Mouse (Mus musculus) gastrocnemius, adult 8-10 months (tissue): ENCODE results near the gene Aldh1a3. TPM values are rescaled to one million over a fixed set of nuclear protein-coding genes. Genes with fewer than 3 reads are reported as not detected.

ENCODE experiments used
- DNase-seq, 2 experiments: peaks; one replicate each; pipeline ENCODE4 v3.0.0; 2022; ENCODE audit warnings: low spot score in 2 of 2
- total RNA-seq, 4 experiments: library from RNA; stranded (reverse); gene quantifications; 2 replicates each; pipeline ENCODE4 v1.2.4; 2022

Aldh1a3 gene
- total RNA-seq, 4 experiments from 2014 or later, result 0.63 to 1.6 (median 1.1) TPM

GRCm38 (mm10) chr7:66370970-66371369 is 56.3 kb downstream of the Aldh1a3 start:
- DNase-seq, result no peak

DNA sequence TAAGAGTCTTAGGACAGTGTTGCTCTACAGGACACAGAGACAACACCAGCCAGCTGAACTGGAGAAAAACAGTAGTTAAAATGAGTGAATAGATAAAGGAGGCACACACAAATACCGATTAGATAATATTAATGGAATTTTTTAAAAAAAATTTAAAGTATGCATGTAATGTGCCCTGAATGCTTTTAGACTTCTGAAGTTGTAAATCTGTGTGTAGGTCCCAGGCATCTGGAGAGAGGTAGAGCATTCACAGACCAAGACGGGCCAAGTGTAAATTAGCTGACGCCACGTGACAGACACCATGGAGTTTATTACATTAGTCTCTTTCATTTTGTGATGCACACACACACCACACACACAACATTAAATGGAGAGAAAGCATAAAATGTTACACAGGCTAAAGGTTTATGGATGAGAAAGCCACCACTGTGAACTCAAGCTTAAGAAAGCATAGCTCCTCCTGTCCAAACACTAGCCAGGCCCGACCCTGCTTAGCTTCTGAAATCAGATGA is 57.3 kb downstream of the Aldh1a3 start:
- DNase-seq, result no peak

- no peak for DNase-seq
These were observed 58.0 kb downstream of the Aldh1a3 start for GRCm38 (mm10) chr7:66369071-66369933.

GRCm38 (mm10) chr7:66365904-66366303 is 61.4 kb downstream of the Aldh1a3 start, which contains the start of gene Gm10974:
Gm10974 (plus strand) TSS chr7:66365905.
- no peak for DNase-seq

- no peak for DNase-seq
These were observed 61.9 kb downstream of the Aldh1a3 start for GRCm38 (mm10) chr7:66365411-66365810.

- no peak for DNase-seq
These were observed 62.8 kb downstream of the Aldh1a3 start for GRCm38 (mm10) chr7:66364491-66364890.

GRCm38 (mm10) chr7:66359044-66359443 is 68.3 kb downstream of the Aldh1a3 start:
- DNase-seq, result no peak

- no peak for DNase-seq
These were observed 68.9 kb downstream of the Aldh1a3 start for GRCm38 (mm10) chr7:66358461-66358860.

DNA sequence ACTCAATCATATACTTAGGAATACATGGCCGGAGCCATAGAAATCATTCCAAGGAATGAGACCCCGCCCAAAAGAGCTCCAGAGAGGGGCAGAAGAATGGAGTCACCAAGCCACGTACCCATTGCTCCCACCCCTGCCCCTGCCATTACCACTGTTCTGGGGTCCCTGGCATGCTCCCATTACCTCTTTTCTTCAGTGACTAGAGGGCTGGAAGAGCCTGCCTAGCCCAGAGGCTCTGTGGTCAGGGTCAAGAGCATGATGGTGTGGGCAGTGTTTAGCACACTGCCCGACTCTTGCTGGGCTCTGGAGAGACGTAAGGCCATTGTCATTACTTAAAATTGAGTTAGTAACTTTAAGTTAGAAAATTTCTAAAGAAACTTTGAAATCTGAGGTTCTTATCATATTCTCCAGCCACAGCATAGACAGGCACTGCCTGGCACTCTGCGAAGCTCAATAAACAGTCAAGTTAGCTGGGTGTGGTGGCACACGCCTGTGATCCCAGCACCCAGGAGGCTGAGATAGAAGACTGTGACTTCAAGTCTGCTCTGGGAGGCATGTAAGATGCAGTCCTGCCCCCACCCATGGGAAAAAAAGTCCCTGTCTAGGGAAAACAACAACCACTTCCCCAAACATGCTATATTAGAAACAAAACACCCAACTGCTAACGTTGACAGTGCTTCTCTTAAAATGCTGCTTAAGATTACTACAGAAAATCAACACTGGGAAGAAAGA is 71.4 kb downstream of the Aldh1a3 start:
- no peak for DNase-seq

- DNase-seq, result no peak
These were observed 72.4 kb downstream of the Aldh1a3 start for GRCm38 (mm10) chr7:66354911-66355310.

GRCm38 (mm10) chr7:66351074-66351473 is 76.2 kb downstream of the Aldh1a3 start:
- no peak for DNase-seq

DNA sequence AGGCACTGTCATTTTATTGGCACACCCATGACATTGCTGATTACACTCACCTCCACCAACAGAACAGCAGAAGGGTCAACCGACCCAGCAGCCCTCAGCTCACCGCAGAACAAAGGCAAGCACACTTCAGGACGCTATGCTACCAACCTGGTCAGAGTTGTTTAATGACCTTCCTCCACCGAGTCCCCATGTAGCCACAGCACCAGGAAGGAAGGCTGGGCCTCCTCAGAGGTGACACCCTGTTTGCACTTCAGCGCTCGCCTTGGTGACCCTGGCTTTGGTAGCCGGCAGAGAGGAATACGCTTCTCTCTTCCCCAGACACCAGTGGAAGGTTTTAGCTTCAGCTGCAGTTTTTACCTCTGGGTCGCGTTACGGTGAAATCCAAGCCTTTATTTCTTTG is 77.6 kb downstream of the Aldh1a3 start:
- DNase-seq, result no peak

- DNase-seq, result no peak
These were observed 78.7 kb downstream of the Aldh1a3 start for GRCm38 (mm10) chr7:66348588-66348987.

- DNase-seq, result no peak
These were observed 80.2 kb downstream of the Aldh1a3 start for GRCm38 (mm10) chr7:66346959-66347663.

DNA sequence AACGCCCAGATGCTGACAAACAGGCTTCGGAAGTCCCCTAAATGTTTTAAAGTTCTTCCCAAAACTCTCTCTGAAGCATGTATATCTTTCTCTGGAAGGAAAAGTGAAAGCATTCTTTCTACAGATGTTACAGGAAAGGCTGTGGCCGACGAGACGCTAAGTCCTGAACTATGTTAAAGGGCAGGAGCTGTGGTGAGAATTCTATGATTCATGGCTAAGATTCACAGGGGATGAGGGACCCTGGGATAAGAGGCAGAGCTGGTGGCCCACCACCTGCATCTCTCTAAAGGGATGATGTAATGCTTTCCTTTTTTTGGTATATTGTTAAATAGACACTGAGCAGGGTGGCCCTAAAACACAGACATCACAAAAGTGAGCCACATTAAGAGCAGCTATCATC is 84.0 kb downstream of the Aldh1a3 start:
- no peak for DNase-seq

DNA sequence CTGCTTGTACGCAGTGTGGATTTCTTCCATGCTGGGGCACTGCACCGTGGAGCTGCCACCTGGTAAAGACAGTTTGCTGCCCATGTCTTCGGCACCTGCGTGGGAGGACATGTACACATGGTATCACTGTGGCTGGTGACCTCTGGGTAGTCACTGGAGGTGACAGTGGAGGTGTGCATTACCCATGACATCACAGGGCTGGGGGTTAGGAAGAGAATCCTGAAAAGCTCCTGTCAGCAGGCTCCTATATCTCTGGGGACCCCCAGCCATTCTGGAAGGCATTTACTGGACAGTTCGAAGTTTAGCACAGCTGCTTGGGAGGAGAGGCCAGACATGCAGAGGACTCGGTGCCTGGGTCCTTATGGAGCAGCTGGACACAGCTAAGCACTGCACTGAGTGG is 84.5 kb downstream of the Aldh1a3 start:
- DNase-seq, result no peak

GRCm38 (mm10) chr7:66342323-66342722 is 85.0 kb downstream of the Aldh1a3 start:
- DNase-seq, result peak; percentile 63 to 67
